Mouse (Mus musculus): Measurements from ENCODE around the gene Dnajb11.

Dnajb11 gene

DNA sequence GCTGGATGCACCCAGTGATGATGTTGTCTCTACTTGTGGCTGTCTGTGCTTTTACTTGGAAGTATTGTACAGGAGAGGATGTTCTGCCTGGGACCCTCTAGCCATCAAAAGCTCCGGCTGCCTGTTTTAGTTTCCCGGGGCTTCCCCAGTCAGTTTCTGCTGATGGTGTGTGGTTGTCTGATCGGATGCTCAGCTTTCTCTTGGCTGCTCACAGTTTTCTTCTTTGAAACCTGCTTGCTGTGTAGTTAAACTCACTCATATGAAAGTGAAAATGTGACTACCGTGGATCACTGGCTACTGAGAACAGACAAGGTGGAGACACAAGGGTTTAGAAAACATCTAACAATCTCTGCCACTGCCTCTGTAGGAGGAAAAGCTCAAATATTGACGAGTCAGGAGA, 25.8 kb downstream of the Dnajb11 start:
- DNase-seq, result no peak

DNA sequence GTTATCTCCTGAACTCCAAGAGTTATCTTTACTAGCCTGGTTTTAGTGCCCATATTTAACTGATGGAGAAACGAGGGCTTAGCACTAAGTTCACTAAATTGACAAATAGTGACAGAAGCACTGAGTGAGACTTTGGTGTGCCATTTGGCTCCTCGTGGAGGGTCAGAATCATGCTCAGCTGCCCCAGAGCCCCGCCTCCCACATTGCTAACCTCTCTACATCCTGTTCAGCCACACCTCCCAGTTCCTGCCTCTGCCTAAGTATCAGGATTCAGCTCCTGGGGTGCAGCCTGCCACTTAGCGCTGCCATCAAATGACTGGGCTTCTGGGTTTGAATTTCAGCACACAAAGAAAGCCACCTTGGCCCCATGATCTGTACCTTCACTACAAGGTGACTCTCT, 27.7 kb downstream of the Dnajb11 start:
- no peak for DNase-seq

DNA sequence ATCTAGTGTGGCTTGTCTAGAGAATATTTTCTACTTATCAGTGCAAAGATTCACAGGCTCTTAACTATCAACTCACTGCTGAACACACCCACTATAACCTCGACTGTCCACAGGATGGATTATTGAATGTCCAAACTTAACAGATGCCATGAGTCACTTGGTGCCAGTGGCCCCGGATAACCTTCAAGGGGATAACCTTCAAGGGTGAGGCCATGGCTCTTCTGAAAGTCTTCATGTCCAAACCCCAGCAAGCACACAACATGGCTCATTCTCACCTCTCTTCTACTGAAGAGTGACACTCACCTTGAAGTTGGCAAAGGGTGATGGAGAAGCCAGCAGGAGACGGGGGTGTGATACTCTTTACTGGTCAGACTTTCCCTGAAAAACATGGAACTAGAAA, 29.1 kb downstream of the Dnajb11 start:
- DNase-seq, result no peak

DNA sequence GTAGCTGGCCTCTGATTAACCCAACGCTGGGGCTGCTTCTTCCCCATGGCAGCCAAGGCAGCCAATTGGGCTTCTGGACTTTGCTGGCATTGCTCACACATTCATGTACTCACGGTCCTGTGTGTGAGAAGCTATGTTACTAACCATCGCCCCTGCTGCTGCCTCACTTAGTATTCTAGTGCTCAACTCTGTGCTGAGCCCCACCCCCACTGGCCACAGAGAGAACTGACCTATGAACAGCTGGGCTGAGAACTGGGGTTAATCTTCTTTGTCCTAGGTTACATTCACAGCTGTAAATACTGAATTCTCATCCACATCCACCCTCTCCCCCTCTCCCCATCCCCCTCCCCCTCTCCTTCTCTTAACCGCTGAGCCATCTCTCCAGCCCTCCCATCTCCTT, 31.2 kb downstream of the Dnajb11 start:
- DNase-seq, result no peak

DNA sequence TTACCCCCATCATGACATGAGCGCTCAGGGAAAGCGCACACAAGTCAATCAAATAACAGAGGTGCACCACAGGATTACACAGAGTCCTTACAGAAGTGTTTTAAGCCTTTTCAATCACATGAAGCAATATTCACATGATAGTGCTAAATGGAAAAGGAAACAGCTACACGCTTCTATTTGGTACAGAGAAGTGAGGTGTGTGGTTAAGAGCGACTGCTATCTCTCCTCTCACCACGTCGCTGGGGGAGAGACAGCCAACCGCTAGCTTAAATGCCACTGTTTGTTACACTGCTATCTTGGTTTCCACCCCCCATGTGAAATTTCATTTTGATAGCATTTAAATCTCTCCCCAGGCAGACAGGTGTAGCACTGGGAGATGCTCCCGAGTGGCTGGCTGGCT, 32.1 kb downstream of the Dnajb11 start:
- no peak for DNase-seq

DNA sequence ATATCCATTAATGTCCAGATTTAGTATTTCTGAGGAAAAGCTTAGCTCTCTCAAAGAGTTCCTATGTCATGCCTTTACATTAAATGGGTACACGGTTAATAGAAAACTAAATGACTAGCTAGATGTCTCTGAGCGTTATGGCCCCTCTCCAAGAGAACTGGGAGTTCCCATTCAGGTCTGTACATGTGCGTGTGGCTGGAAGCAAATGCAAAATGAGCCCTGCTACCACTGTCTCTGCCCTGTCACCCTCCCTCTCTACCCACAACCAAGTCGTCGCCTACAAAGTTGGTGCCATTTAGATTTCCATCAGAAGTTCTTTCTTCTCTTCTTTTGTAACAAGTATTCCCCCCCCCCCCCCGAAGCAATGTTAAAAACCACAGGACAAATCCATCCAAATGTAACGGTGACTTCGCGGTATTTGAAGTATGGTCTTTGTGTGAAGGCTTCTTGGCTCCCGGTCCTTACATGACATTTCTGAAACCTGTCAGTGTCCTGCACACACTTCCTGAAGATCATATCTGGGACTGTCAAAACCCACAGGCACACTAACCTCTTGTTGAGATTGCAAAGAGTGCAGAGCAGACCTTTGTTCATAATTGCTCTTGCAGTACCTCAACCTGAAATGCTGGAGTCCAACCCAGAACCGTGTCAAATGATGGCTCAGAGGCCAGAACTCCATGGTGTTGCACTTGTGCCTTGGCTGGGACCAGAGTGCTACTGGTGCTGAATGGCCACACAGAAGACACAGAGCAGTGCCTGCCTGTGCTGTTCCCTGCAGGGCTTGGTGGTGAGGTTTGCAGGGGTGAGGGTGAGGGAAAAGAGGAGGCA, 33.3 kb downstream of the Dnajb11 start, which contains the start of gene Ahsg:
TSS of gene Ahsg (plus strand) at position 595 of the 828 bp plus-strand sequence.
- DNase-seq, result no peak

DNA sequence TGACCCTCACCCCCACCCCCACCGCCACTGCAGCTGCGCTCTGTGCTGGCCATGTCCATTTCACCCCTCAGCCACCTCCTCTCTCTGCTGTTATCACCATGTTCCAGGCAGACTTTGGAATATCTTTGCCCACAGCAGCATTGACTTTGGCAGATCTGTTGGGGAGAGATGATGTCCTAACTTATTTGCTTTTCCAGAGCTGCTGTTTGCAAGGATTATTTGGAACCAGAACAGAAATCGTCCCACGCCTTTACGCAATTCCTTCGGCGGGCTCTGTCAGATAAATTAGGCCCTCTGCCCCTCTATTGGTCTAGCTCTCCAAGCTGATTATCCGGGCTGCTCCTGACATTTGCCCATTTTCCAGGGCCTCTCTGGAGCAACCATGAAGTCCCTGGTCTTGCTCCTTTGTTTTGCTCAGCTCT, 34.1 kb downstream of the Dnajb11 start:
- DNase-seq, result no peak

DNA sequence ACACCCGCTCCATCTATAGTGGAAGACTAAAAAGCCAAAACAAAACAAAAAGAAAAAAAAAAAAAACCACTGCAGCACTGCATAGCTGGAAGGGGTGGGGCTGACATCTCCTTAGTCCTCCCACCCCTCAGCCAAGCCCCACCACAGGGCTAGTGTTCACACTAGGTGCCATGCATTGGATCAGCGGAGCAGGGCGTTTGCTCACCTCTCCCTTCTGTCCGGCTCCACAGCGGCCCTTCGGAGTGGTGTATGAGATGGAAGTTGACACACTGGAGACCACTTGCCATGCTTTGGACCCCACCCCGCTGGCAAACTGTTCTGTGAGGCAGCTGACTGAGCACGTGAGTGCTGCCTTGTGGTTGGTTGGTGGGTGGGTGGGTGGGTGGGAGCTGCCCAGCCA, 36.5 kb downstream of the Dnajb11 start:
- no peak for DNase-seq

DNA sequence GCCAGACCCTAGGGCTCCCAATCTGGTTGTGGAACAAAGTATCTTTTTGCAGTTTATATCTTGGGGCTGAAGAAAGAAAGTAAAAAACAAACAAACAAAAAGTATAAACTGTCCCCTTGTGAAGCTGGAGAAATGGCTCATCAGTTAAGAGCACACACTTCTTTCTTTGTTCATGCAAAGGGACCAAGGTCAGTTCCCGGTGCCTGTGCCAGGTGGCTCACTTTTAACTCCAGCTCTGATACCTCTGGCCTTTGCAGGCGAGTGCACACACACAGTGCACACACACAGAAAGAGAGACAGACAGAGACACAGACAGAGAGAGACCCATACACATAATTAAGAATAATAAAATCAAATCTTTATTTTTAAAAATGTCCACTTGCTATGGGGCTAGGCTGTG, 39.0 kb downstream of the Dnajb11 start:
- no peak for DNase-seq

DNA sequence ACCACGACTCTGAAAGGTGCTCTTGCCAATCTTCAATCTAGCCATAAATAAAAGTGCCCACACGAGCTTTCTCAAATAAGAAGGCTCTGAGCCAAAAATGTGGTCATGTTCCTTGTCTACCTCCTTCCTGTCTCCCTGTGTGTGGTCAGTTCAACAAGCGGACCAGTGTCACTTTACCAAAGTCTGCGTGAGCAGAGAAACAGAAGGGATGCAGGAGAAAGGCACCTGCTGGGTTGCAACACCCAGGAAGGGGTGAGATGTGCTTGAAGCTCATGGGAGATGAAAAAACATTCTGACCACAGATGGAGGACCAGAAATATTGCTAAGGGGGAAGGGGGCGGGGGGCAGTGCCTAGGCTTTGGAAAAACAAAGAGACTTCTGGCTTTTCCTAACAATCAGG, 41.7 kb downstream of the Dnajb11 start:
- DNase-seq, result no peak

DNA sequence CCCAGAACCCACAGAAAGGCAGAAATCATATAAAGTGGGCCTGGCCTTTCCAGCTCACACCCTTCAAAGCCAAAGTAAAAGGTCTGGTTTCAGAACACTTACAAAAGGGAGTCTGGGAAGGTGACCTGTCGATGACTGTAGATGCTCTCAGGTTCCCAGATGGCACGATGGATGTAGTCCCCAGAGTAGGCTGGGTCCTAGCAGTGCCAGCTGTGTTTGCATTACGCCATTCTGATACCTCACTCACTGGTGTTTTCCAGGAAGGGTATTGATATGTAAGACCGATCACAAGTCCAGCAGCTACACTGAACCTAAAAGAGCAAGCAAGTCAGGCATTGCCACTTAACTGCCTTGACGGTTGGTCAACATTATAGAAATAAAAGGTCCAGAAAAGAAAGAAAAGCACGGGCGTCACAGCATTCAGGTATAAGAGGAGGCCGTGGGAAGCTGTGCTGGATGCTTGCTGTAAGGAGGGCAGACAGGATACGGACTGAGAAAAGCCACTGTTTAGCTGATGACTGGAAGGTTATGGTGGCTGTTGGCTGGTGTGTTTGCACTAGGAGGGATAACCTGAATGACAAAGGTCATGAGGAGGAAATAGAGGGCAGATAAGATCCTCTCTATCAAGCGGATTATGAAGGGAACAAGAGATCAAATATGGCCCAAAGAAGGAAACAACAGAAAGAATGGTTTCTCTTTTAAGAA, 42.4 kb downstream of the Dnajb11 start:
- no peak for DNase-seq

DNA sequence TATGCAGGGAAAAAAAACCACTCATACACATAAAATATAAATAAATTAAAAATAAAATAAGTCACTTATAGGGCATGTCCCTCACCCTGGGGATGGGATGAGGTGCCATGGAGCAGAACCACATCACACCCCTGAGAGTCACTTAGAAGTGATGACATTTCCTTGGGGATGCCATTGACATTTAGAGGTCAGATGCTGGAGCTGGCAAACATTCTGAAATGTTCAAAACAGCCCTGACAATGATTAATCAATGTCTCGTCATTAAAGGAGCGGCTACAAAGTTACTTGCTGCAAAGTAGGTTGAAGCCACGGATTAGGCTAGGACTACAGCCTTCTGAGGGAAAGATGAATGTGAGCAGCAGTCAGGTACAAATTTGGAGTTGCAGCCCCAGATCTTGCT, 43.7 kb downstream of the Dnajb11 start:
- DNase-seq, result no peak

DNA sequence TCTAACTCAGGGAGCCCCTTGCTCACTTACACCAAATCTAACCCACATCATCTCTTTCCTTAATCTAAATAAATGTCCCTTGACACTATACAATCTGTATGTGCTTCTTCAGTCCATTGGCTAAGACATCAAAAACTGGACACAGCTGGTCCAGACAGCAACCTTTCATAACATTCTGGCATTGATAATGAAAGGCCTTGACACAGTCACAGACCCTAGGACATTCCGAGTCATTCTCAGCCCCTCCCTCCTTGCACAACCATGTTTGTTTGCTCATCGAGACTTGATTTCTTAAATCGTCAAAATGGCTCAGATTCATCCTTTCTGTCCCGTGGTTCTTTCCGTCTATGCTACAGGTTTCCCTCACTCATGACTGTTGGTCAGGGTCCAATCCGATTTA, 51.6 kb downstream of the Dnajb11 start:
- DNase-seq, result no peak

DNA sequence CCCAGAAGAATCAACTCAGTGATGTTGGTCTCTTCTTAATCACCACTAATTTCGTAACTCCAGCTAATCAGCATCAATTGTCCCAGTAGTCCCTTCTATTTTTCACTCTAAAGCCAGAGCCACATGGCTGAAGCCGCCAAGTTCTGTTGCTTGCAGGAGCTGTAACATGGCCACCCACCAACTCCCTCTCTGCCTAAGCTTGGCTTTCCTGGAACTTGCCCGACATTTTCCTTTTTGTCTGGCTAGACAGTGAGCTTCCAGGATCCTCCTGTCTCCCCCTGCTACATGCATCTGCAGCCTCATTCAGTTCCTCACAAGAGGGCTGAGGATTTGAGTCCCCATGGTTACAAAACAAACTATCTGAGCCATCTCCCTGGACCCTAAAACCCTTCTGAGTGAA, 54.3 kb downstream of the Dnajb11 start:
- peak; percentile 37 for DNase-seq

DNA sequence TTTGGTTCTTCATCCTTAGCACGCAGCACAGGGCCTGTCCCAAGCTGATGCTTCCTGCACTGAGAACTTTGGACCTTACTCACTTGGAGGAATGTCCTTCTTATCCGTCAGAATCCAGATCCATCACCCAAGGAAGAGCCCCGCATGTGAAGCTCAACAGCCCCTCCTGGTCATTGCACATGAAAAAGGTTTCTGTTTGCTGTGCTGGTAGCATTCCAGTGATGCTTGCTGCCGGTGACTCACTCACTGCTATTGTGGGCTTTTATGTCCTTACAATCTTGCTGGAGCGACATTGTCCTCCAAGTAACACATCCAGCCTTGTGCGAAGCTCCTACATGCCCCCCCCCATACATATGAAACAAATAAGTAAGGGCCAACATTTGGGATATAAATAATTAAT, 55.2 kb downstream of the Dnajb11 start:
- no peak for DNase-seq

DNA sequence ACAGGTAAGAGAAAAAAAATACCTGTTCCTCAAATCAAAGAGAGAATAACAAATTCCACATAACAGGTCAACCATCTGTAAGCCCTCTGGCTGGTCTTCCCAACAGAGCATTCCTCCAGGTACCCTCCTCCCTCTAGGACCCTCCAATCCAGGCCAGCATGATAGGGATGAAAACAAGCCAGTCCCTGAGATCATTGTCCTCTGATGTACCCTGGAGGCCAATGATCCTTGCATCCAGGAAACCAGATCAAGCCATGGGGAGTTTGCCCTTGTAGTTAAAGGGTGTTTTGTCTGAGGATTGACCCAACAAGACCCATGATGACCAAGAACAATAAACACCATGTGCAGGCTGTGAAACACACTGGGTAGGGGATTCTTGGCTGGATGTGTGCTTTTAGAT, 56.6 kb downstream of the Dnajb11 start:
- DNase-seq, result no peak

DNA sequence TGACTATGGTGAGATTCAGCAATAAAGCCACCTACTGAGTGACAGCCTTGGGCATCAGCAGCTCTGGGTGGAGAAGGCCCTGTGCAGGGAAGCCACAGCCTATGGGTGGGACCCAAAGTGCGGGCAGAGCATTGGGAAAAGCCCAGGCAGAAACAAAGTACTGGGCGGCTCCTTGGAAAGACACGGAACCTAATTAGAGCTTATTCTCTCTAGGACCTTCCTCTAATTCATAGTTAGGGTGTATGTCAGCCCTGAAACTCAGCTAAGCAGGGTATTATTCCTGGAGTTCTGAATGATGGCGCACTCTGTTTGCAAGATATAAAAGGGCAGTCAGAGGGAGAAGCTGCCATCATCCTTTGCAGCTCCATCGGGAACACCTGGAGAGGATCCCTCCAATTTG, 60.4 kb downstream of the Dnajb11 start, which contains the start of gene Fetub:
TSS of gene Fetub (plus strand) at position 301 of the 400 bp plus-strand sequence.
- no peak for DNase-seq

DNA sequence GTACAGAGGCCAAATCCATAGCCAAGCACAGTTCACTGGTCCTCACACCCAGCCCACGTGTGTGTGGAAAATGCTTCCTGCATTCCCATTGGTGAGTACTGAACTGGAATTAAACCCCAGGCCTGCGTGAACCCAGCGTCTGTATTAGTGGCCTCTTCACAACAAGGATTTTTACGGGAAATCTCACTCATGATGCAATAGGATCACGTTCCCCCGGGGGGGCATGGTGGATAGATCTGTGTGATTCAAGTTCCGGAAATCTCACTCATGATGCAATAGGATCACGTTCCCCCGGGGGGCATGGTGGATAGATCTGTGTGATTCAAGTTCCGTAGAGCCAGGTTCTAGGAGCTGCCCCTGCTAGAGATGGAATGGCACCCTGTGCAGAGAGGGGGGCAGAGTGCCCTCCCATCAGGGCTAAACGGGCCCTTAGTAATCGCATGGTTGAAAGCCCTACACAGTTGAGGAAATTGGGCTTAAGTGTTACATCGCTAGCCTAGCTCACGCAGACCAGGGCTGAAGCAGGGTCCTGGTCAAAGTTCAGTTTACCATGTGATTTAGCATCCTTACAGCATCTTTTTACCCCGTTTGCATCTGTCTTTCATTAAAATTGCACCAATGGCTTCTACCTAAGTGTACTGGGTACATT, 61.1 kb downstream of the Dnajb11 start:
- no peak for DNase-seq

DNA sequence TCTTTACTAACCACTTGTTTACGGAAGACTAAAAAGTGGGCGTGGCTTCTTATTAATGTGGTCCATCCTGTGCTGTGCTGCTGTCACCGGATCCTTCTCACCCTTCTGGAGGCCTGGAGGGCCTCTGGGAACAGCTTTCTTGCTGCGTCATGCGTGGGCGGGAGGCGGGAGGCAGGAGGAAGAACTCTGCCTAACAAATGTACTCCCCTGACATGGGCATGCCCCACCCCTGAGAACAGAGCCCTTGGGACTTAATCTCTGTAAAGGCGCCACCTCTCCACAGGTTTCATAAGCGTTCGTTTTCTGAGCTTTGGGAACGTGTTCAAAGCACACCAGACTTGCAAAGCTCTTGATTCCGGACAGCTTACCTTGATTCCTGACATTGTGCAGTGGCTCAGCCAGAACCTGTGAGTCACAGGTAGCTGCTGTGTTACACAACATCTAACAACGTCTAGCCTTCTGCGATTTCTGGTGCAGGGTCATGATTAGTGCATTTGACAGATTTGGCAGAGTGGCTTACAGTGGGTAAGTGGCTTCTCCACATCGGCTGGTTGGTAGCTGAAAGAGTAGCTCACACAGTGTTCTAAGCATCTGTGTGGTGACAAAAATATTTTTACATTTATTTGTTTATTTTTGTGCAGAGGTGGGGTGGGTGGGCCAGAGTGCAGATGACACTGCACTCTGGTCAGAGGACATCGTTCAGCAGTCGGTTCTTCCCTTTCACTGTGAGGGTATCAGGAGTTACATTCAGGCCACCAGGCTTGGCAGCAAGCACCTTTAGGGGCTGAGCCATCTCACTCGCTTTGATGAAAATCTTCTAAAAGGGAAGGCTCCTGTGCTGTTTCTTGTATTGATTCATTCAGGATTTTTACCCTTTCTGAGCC, 62.6 kb downstream of the Dnajb11 start:
- no peak for DNase-seq

DNA sequence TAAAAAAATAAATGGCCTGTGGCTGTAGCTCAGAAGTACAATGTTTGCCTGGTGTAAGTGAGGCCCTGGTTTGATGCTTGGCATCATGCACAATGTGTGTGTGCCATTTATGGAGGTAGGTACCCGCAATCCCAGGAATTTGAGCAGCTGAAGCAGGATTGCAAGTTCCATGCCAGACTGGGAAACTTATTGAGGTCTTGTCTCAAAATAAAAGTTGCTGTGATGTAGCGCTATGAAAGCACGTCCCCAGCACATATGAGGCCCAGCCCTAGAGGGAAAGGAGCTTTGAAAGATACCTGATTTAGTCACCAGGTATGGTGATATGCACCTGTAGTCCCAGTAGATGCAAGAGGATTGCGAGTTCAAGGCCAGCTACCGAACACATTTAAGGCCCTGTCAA, 64.1 kb downstream of the Dnajb11 start:
- no peak for DNase-seq

DNA sequence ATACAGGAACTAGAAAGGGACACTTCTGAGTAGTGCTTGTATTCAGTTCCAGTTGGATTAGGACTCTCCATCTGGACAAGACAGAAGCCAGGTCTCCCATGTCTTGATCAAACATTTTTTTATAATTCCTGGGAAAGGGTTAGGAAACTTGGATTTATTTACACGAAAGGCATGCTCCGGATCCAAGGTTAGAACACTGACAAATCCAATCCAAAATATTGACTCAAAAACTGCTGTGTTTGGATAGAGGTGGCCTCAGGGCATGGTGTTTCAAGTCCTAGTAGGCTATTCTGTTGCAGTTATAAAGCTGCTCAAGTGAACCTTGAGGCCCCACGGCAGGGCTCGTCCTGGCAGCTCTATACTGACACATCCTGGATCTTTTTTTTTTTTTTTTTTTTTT, 64.8 kb downstream of the Dnajb11 start:
- no peak for DNase-seq

Data from layer of hippocampus, adult 9-11 months (tissue).